Mouse (Mus musculus) fat pad, adult 2 months (tissue): ENCODE measurements around the gene Syt9.
"Not testable (repeated sequence)": the region's sequence is repeated elsewhere in the genome, so short reads cannot be mapped to it uniquely, and the experiment has no call there.

Source experiments
- DNase-seq: peaks from one replicate; pipeline ENCODE4 v3.0.0-alpha.2; 2011; ENCODE audit warnings: low read depth, low spot score; ENCODE audit errors: extremely low read depth

Syt9 gene

GRCm38 (mm10) chr7:107461167-107461566, 90.6 kb downstream of the Syt9 start:
- DNase-seq = no peak

GRCm38 (mm10) chr7:107461699-107462440, 91.3 kb downstream of the Syt9 start:
- DNase-seq = no peak

GRCm38 (mm10) chr7:107462962-107463361, 92.4 kb downstream of the Syt9 start:
- no peak for DNase-seq

- DNase-seq = no peak
Observed at GRCm38 (mm10) chr7:107465081-107465480, 94.6 kb downstream of the Syt9 start.

- no peak for DNase-seq
Observed at GRCm38 (mm10) chr7:107478979-107479965, 108.7 kb downstream of the Syt9 start.

- DNase-seq = not testable (repeated sequence)
Observed at GRCm38 (mm10) chr7:107485709-107486108, 115.2 kb downstream of the Syt9 start.

GRCm38 (mm10) chr7:107495428-107495827, 124.9 kb downstream of the Syt9 start:
- DNase-seq = no peak

- no peak for DNase-seq
Observed at GRCm38 (mm10) chr7:107496923-107497322, 126.4 kb downstream of the Syt9 start.

GRCm38 (mm10) chr7:107500641-107501040, 130.1 kb downstream of the Syt9 start:
- no peak for DNase-seq

- DNase-seq = no peak
Observed at GRCm38 (mm10) chr7:107504761-107505712, 134.5 kb downstream of the Syt9 start.

GRCm38 (mm10) chr7:107507920-107508319, 137.4 kb downstream of the Syt9 start:
- no peak for DNase-seq

- DNase-seq = no peak
Observed at GRCm38 (mm10) chr7:107509740-107510139, 139.2 kb downstream of the Syt9 start.

- DNase-seq = no peak
Observed at GRCm38 (mm10) chr7:107516704-107517410, 146.3 kb downstream of the Syt9 start.

- DNase-seq = no peak
Observed at GRCm38 (mm10) chr7:107519256-107520025, 148.9 kb downstream of the Syt9 start.

- no peak for DNase-seq
Observed at GRCm38 (mm10) chr7:107521411-107521810, 150.9 kb downstream of the Syt9 start.

GRCm38 (mm10) chr7:107526299-107526698, 155.8 kb downstream of the Syt9 start:
- DNase-seq = no peak

- no peak for DNase-seq
Observed at GRCm38 (mm10) chr7:107528169-107528772, 157.7 kb downstream of the Syt9 start.

- no peak for DNase-seq
Observed at GRCm38 (mm10) chr7:107529364-107529763, 158.8 kb downstream of the Syt9 start.

GRCm38 (mm10) chr7:107535311-107535710, 164.8 kb downstream of the Syt9 start:
- no peak for DNase-seq
